Mouse (Mus musculus) heart, postnatal 0 days (tissue): Measurements from ENCODE around the gene Kazn. TPM values are rescaled to one million over a fixed set of nuclear protein-coding genes. Genes with fewer than 3 reads are reported as not detected.

Experiments
- ATAC-seq: fragments of 200-750 bp; cut with Nextera tagmentation; 2 replicates; pipeline ENCODE4 v1.8.0; 2017; ENCODE audit warnings: low read depth, moderate number of reproducible peaks, moderate library complexity; ENCODE audit not compliant: insufficient read depth
- DNase-seq: peaks from one replicate; pipeline ENCODE4 v3.0.0-alpha.2; 2016; ENCODE audit warnings: low spot score
- H3K27ac ChIP-seq: fragments of 300-500 bp; sonication (generic); 2 replicates; pipeline ENCODE4 v1.5.1; 2014; ENCODE audit warnings: low read depth, mild to moderate bottlenecking
- H3K27me3 ChIP-seq: fragments of 300-500 bp; sonication (generic); 2 replicates; pipeline ENCODE4 v1.6.1; 2014; ENCODE audit warnings: low read length, mixed read lengths; ENCODE audit not compliant: control insufficient read depth, insufficient read depth
- H3K36me3 ChIP-seq: fragments of 300-500 bp; sonication (generic); replicated peaks from 2 replicates; pipeline ENCODE4 v1.6.1; 2014; ENCODE audit warnings: low read length, mixed read lengths; ENCODE audit not compliant: control insufficient read depth, insufficient read depth
- H3K4me1 ChIP-seq: fragments of 300-500 bp; sonication (generic); 2 replicates; pipeline ENCODE4 v1.6.1; 2014; ENCODE audit warnings: antibody characterized with exemption; ENCODE audit not compliant: control insufficient read depth, insufficient read depth
- H3K4me2 ChIP-seq: fragments of 300-500 bp; sonication (generic); 2 replicates; pipeline ENCODE4 v1.6.1; 2014; ENCODE audit warnings: low read depth, mild to moderate bottlenecking, low read length, moderate library complexity
- H3K4me3 ChIP-seq: fragments of 300-500 bp; sonication (generic); 2 replicates; pipeline ENCODE4 v1.5.1; 2014; ENCODE audit warnings: low read depth, low read length
- H3K9ac ChIP-seq: fragments of 300-500 bp; sonication (generic); replicated peaks from 2 replicates; pipeline ENCODE4 v1.6.1; 2014; ENCODE audit warnings: low read depth, low read length, mixed read lengths
- H3K9me3 ChIP-seq: fragments of 300-500 bp; sonication (generic); replicated peaks from 2 replicates; pipeline ENCODE4 v1.6.1; 2016; ENCODE audit warnings: low read length; ENCODE audit not compliant: control insufficient read depth
- CTCF ChIP-seq: IDR thresholded peaks from 2 replicates; pipeline ENCODE4 v1.5.1; 2016; ENCODE audit warnings: antibody characterized with exemption, control low read depth, low read depth
- EP300 ChIP-seq: IDR thresholded peaks from 2 replicates; pipeline ENCODE4 v1.6.1; 2016; ENCODE audit warnings: antibody characterized with exemption, low read depth
- WGBS: fragments of 180-500 bp; shearing (Covaris S2); extraction: QIAGEN DNeasy Blood & Tissue Kit; methylation state at CpG from one replicate; pipeline ENCODE4 v1.1.7; 2014; 5-methylcytosine and 5-hydroxymethylcytosine counted together
- polyA plus RNA-seq: library from polyadenylated mRNA; unstranded; fragments of >200 nt; fragmentation: Nextera tagmentation; extraction: Ambion mirVana; gene quantifications from 2 replicates; pipeline ENCODE4 v1.2.1, GENCODE M21; 2015
- total RNA-seq: library from RNA; depleted of rRNA; stranded (reverse); fragments of >200 nt; gene quantifications from 2 replicates; pipeline ENCODE4 v1.2.3, GENCODE M21; 2014; ENCODE audit warnings: low replicate concordance

The Kazn gene
- total and polyA plus RNA-seq, 2 experiments from 2014 or later: 2.5 to 19.9 TPM

DNA sequence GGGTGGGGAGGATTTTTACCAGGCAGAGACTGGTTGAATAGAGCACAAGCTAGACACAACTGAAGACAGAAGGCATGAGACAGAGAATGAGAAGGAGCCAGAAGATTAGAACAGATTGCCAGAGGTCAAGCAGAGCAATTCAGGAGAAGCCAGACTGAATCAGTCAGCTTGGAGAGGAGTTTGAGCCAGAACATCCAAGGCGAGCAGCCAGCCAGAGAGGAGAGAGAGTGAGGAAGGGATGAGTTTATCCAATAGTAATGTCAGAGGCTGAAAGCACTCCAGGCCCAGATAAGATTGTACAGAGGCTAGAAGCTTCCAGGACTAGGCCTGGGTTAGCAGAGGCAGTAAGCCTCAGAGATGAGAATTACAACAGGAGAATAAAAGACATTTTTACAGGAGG, 118.0 kb downstream of the Kazn start:
- H3K36me3 ChIP-seq: no peaks in the 10 kb centered on the region
- WGBS: 12% methylated on average over 1 of the region's 1 CpGs
- no peaks in the 10 kb centered on the region for H3K27me3 ChIP-seq
- H3K9me3 ChIP-seq: no peaks in the 10 kb centered on the region
- H3K4me3 ChIP-seq: no peak overlapping the region
- no peak overlapping the region for H3K9ac ChIP-seq
- ATAC-seq (no peak), DNase-seq (no peak)
- H3K27ac ChIP-seq: no peak overlapping the region
- H3K4me1 ChIP-seq: 0 out of 2 replicates have a peak, but pooled peaks cover 11% of the 10 kb centered on the region
- H3K4me2 ChIP-seq: no peak overlapping the region
- no peak for TF ChIP-seq CTCF
- no peak for TF ChIP-seq EP300

DNA sequence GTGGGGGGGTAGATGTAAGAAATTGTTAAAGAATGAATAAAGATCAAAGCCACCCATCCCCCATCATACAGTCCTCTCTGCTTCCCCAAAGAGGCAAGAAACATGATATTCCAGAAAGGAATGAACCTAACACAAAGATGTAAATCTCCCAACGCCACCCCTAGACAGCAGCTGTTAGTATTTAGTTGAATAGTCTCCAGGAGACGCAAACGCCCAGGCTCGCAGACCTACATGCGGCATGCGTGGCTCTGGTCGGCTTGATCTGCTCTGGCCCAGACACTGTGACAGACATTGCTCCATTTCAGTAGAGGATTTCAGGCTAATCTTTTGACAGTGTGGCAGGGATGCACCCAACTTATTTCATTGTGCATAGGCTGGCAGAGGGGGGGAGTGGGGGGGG, 120.7 kb downstream of the Kazn start:
- Histone ChIP-seq H3K4me2 (no peak overlapping the region), H3K4me3 (no peak overlapping the region), H3K27ac (no peak overlapping the region), H3K9me3 (no peaks in the 10 kb centered on the region), H3K9ac (no peak overlapping the region), H3K27me3 (no peaks in the 10 kb centered on the region), H3K4me1 (0 out of 2 replicates have a peak, but pooled peaks cover 4% of the 10 kb centered on the region), H3K36me3 (no peaks in the 10 kb centered on the region)
- ATAC-seq (no peak), DNase-seq (no peak)
- TF ChIP-seq CTCF (no peak), EP300 (no peak)
- 87% methylated on average over 7 of the region's 7 CpGs for WGBS

GRCm38 (mm10) chr4:142117993-142118392, 121.2 kb downstream of the Kazn start:
- no peak for DNase-seq
- 87% methylated on average over 12 of the region's 12 CpGs for WGBS
- H3K27me3 ChIP-seq: no peaks in the 10 kb centered on the region
- H3K27ac ChIP-seq: no peak overlapping the region
- 0 out of 2 replicates have a peak, but pooled peaks cover 4% of the 10 kb centered on the region for H3K4me1 ChIP-seq
- H3K4me2 ChIP-seq: no peak overlapping the region
- no peak for ATAC-seq
- no peak overlapping the region for H3K9ac ChIP-seq
- no peaks in the 10 kb centered on the region for H3K9me3 ChIP-seq
- no peaks in the 10 kb centered on the region for H3K36me3 ChIP-seq
- no peak overlapping the region for H3K4me3 ChIP-seq
- TF ChIP-seq CTCF (no peak), EP300 (no peak)

DNA sequence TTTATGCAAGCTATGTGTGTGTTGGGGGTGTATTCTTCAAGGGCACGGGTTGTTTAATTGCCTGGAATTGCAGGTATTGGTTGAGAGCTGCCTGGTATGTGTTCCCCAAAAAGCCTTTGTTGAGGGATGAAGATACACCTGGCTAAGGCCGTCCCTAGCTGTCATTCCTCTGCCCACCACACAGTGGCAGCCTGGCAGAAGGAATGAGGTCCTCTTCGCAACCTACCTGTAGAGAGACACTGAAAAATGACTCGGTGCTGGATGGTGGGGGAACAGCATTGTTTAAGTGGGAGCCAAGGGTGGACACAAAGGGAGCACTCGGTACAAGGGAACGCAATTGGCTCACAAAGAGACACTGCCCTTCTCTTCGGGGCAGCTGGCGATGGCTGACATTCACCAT, 125.9 kb downstream of the Kazn start:
- Histone ChIP-seq H3K9me3 (no peaks in the 10 kb centered on the region), H3K36me3 (no peaks in the 10 kb centered on the region), H3K4me3 (no peak overlapping the region), H3K9ac (no peak overlapping the region), H3K27ac (no peak overlapping the region), H3K4me1 (no peaks in the 10 kb centered on the region), H3K4me2 (no peak overlapping the region), H3K27me3 (no peaks in the 10 kb centered on the region)
- no peak for ATAC-seq
- peak; percentile 65 for DNase-seq
- TF ChIP-seq CTCF (peak; percentile 94), EP300 (no peak)
- 28% methylated on average over 8 of the region's 8 CpGs for WGBS

GRCm38 (mm10) chr4:142103081-142103671, 136.0 kb downstream of the Kazn start:
- no peak overlapping the region for H3K27ac ChIP-seq
- H3K27me3 ChIP-seq: no peaks in the 10 kb centered on the region; the same call in 1 of the 2 replicates
- DNase-seq (no peak), ATAC-seq (no peak)
- no peaks in the 10 kb centered on the region for H3K36me3 ChIP-seq
- no peak overlapping the region for H3K4me2 ChIP-seq
- H3K9ac ChIP-seq: no peak overlapping the region
- no peaks in the 10 kb centered on the region for H3K9me3 ChIP-seq
- no peaks in the 10 kb centered on the region; the same call in 1 of the 2 replicates for H3K4me1 ChIP-seq
- no peak for TF ChIP-seq CTCF
- no peak for TF ChIP-seq EP300
- 43% methylated on average over 12 of the region's 12 CpGs for WGBS
- H3K4me3 ChIP-seq: no peak overlapping the region

DNA sequence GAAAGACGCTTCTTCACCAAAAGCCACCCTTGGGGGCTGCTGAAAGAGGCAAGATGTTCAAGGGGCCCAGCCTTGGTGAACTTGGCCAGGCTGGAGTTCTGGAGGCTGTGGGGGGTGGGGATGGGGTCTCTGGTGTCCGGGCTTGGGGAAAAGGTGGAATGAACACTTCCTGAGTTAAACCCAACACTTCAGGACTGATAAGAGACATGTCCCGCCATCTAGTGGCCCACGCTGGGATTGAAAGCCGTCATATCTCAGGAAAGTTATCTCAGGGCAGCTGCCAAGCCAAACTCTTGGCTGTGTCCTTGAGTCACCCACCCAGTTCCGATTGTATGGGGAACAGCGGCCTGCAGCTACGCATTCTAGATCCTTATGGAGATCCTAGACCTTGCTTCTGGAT, 140.9 kb downstream of the Kazn start:
- peak; percentile 81 for DNase-seq
- TF ChIP-seq EP300 (no peak), CTCF (peak; percentile 85)
- Histone ChIP-seq H3K4me2 (peak overlapping the region; percentile 32; the same call in 1 of the 2 replicates), H3K27me3 (no peaks in the 10 kb centered on the region; the same call in 1 of the 2 replicates), H3K9ac (no peak overlapping the region), H3K27ac (no peak overlapping the region), H3K36me3 (no peaks in the 10 kb centered on the region), H3K4me3 (no peak overlapping the region), H3K4me1 (peaks cover 4% of the 10 kb centered on the region; the same call in 1 of the 2 replicates), H3K9me3 (no peaks in the 10 kb centered on the region)
- 4% methylated on average over 8 of the region's 8 CpGs for WGBS
- peak; percentile 56 for ATAC-seq
